Mouse (Mus musculus): Measurements from ENCODE around the gene Cdk6. TPM values are rescaled to one million over a fixed set of nuclear protein-coding genes. Genes with fewer than 3 reads are reported as not detected.
"Not testable (repeated sequence)": the region's sequence is repeated elsewhere in the genome, so short reads cannot be mapped to it uniquely, and the experiment has no call there.

Cdk6 gene
- total RNA-seq, 2 experiments from 2014 or later: 2.8 to 3.5 TPM

- DNase-seq: no peak
These were observed 173.6 kb downstream of the Cdk6 start for GRCm38 (mm10) chr5:3514901-3515311.

GRCm38 (mm10) chr5:3515477-3515876 is 174.2 kb downstream of the Cdk6 start:
- no peak for DNase-seq

GRCm38 (mm10) chr5:3516481-3517075 is 175.3 kb downstream of the Cdk6 start:
- DNase-seq: no peak

- DNase-seq: no peak
These were observed 179.4 kb downstream of the Cdk6 start for GRCm38 (mm10) chr5:3520493-3521359.

GRCm38 (mm10) chr5:3521741-3522140 is 180.5 kb downstream of the Cdk6 start:
- no peak for DNase-seq

GRCm38 (mm10) chr5:3522826-3523225 is 181.5 kb downstream of the Cdk6 start:
- no peak for DNase-seq

- DNase-seq: no peak
These were observed 185.9 kb downstream of the Cdk6 start for GRCm38 (mm10) chr5:3527041-3527691.

- no peak for DNase-seq
These were observed 188.4 kb downstream of the Cdk6 start for GRCm38 (mm10) chr5:3529585-3530189.

GRCm38 (mm10) chr5:3532048-3532447 is 190.8 kb downstream of the Cdk6 start:
- not testable (repeated sequence) for DNase-seq

- no peak for DNase-seq
These were observed 195.4 kb downstream of the Cdk6 start for GRCm38 (mm10) chr5:3536592-3537212.

- no peak for DNase-seq
These were observed 197.5 kb downstream of the Cdk6 start for GRCm38 (mm10) chr5:3538505-3539472.

GRCm38 (mm10) chr5:3541871-3542270 is 200.6 kb downstream of the Cdk6 start:
- no peak for DNase-seq

- peak; percentile 92 for DNase-seq
These were observed 202.6 kb downstream of the Cdk6 start, which contains the start of gene Fam133b for GRCm38 (mm10) chr5:3543629-3544479. Gene Fam133b, plus strand, starts transcription at chr5:3543833.

- DNase-seq: no peak
These were observed 203.1 kb downstream of the Cdk6 start for GRCm38 (mm10) chr5:3544480-3544769.

- no peak for DNase-seq
These were observed 204.9 kb downstream of the Cdk6 start for GRCm38 (mm10) chr5:3546226-3546625.

GRCm38 (mm10) chr5:3551481-3551880 is 210.2 kb downstream of the Cdk6 start:
- DNase-seq: no peak

GRCm38 (mm10) chr5:3554198-3554597 is 212.9 kb downstream of the Cdk6 start:
- DNase-seq: no peak

GRCm38 (mm10) chr5:3571266-3571665 is 230.0 kb downstream of the Cdk6 start, which contains the start of gene 1700109H08Rik:
Gene 1700109H08Rik, plus strand, starts transcription at chr5:3571566.
- no peak for DNase-seq

GRCm38 (mm10) chr5:3574825-3575224 is 233.5 kb downstream of the Cdk6 start:
- no peak for DNase-seq

GRCm38 (mm10) chr5:3577939-3578338 is 236.7 kb downstream of the Cdk6 start:
- DNase-seq: no peak
